Mouse (Mus musculus) left cerebral cortex, adult 2 months (tissue): ENCODE measurements around the gene Ank3. TPM values are rescaled to one million over a fixed set of nuclear protein-coding genes. Genes with fewer than 3 reads are reported as not detected.
A peak's percentile ranks its signal among the peaks of the same experiment; 100 is the strongest.

Experiments
- DNase-seq, 2 experiments: peaks; one replicate each; pipeline ENCODE4 v3.0.0; 2021 to 2022; ENCODE audit warnings: low spot score in 2 of 2, mixed read lengths in 1 of 2; ENCODE audit errors: extremely low spot score in 1 of 2
- H3K27ac ChIP-seq: fragments of 200-600 bp; 2 replicates; pipeline ENCODE4 v1.8.1; 2022
- H3K4me3 ChIP-seq: fragments of 200-600 bp; 2 replicates; pipeline ENCODE4 v1.8.1; 2022
- CTCF ChIP-seq: fragments of 200-600 bp; IDR thresholded peaks from 2 replicates; pipeline ENCODE4 v1.8.1; 2022; ENCODE audit warnings: antibody characterized with exemption, mild to moderate bottlenecking, moderate library complexity
- intact Hi-C: fragments of 180-260 bp; cut with DNase I; formaldehyde crosslinking; loops from one replicate; pipeline ENCODE4 v1.15.1; 2025
- total RNA-seq, 2 experiments: library from RNA; stranded (reverse); gene quantifications; 2 replicates each; pipeline ENCODE4 v1.2.3; 2021

Ank3 gene
- total RNA-seq, 2 experiments from 2014 or later = 520 to 555 TPM

GRCm38 (mm10) chr10:69616953-69617352, 218.4 kb downstream of the Ank3 start:
- Histone ChIP-seq H3K27ac (no peak overlapping the region), H3K4me3 (no peak overlapping the region)
- DNase-seq = peak in 1 of 2 experiments; percentile 6
- TF ChIP-seq CTCF = no peak
- intact Hi-C loops = no loop called here

- H3K4me3 ChIP-seq = no peak overlapping the region
- peak in 1 of 2 experiments; percentile 4 for DNase-seq
- H3K27ac ChIP-seq = no peak overlapping the region
- no peak for TF ChIP-seq CTCF
- intact Hi-C loops = no loop called here
Observed at GRCm38 (mm10) chr10:69617537-69618112, 219.1 kb downstream of the Ank3 start.

DNA sequence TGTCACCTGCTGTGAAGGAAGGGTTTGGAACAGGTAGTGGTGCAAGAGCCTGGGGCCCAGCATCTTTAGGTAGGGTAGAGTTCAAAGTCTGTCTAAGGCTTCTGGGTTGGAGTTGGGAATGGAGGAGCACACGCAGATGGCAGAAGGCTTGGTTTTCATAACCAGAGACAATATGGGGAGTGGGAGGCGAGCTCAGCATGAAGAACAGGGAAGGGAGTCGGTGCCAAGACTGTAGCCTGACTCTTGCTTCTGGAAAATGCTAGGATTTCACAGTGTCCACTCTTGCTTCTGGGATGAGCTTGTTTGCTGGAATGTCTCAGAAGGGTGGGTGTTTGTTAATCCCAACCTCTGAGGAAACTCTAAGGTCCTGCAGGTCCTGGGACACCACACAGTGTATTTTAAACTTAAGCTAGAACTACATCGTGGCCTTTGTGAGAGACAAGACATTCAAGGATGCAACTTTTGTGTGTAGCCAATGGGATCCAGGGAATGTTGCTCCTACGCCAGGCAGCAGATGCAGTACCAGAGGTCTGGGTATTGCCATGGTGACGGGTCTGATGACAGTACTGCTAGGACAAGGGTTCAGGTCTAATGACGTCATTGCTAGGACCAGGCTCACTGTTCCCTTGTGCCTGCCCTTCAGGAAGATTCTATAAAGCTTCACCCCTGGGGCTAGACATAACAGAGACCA, 222.3 kb downstream of the Ank3 start:
- intact Hi-C loops = no loop called here
- Histone ChIP-seq H3K27ac (0 out of 2 replicates have a peak overlapping the region, but pooled peaks have one; percentile 6), H3K4me3 (no peak overlapping the region)
- no peak for TF ChIP-seq CTCF
- no peak for DNase-seq

- no peak for DNase-seq
- intact Hi-C loops = no loop called here
Observed at GRCm38 (mm10) chr10:69627767-69628166, 229.2 kb downstream of the Ank3 start.

GRCm38 (mm10) chr10:69628743-69629142, 230.2 kb downstream of the Ank3 start:
- TF ChIP-seq CTCF = no peak
- peak overlapping the region; percentile 15; the same call in 1 of the 2 replicates for H3K27ac ChIP-seq
- DNase-seq = no peak
- intact Hi-C loops = no loop called here
- no peak overlapping the region for H3K4me3 ChIP-seq

More at GRCm38 (mm10) chr10:69627767-69628166, 229.2 kb downstream of the Ank3 start:
- Histone ChIP-seq H3K27ac (no peak overlapping the region), H3K4me3 (no peak overlapping the region)
- no peak for TF ChIP-seq CTCF

DNA sequence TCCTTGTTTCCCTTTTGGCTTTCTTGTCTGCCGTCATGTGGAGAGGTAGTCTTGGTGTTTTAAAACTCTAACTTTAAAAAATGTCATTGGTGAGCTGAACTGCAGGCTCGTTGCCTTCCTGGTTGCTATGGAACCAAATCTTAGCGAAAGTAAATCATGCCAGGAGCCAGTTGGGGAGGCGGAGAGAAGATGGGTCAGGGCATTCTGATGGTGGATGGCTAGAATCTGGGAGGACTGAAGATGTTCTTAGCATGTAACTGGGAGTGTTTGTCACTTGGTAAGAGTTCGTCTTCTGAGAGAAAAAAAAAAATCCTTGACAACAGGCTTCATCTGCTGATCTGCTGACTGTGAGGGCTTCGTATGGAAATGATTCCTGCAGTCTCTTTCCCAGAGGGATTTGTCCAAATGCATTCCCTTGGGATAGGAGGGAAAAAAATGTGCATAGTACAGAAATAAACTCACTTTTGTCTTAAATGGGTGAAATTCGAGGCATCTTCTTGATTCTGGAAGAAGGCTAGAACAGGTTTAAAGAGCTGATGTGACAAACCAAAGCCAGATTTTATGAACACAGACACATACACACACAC, 232.3 kb downstream of the Ank3 start:
- Histone ChIP-seq H3K27ac (peak overlapping the region; percentile 66), H3K4me3 (no peak overlapping the region)
- DNase-seq = no peak
- no peak for TF ChIP-seq CTCF
- intact Hi-C loops = loop anchor here (5.0 kb wide), 1 partner anchor 99 kb away; no protein-coding TSS in a partner anchor

GRCm38 (mm10) chr10:69632885-69633284, 234.3 kb downstream of the Ank3 start:
- no peak overlapping the region for H3K4me3 ChIP-seq
- H3K27ac ChIP-seq = no peak overlapping the region; the same call in 1 of the 2 replicates
- TF ChIP-seq CTCF = no peak
- no peak for DNase-seq
- intact Hi-C loops = loop anchor here (5.0 kb wide), 1 partner anchor 101 kb away; no protein-coding TSS in a partner anchor

GRCm38 (mm10) chr10:69634891-69635290, 236.3 kb downstream of the Ank3 start:
- peak overlapping the region; percentile 55 for H3K27ac ChIP-seq
- no peak for TF ChIP-seq CTCF
- DNase-seq = no peak
- no peak overlapping the region for H3K4me3 ChIP-seq
- intact Hi-C loops = loop anchor here (5.0 kb wide), 2 partner anchors 58 to 103 kb away; no protein-coding TSS in a partner anchor

GRCm38 (mm10) chr10:69635910-69636656, 237.5 kb downstream of the Ank3 start:
- no peak for TF ChIP-seq CTCF
- intact Hi-C loops = loop anchor here (5.0 kb wide), 1 partner anchor 59 kb away; no protein-coding TSS in a partner anchor
- H3K4me3 ChIP-seq = no peak overlapping the region
- no peak overlapping the region for H3K27ac ChIP-seq
- DNase-seq = peak in 1 of 2 experiments; percentile 10

- H3K4me3 ChIP-seq = no peak overlapping the region
- H3K27ac ChIP-seq = no peak overlapping the region
- DNase-seq = peak in 1 of 2 experiments; percentile 8
- intact Hi-C loops = loop anchor here (5.0 kb wide), 1 partner anchor 62 kb away; no protein-coding TSS in a partner anchor
- peak; percentile 39 for TF ChIP-seq CTCF
Observed at GRCm38 (mm10) chr10:69639138-69639537, 240.6 kb downstream of the Ank3 start.

DNA sequence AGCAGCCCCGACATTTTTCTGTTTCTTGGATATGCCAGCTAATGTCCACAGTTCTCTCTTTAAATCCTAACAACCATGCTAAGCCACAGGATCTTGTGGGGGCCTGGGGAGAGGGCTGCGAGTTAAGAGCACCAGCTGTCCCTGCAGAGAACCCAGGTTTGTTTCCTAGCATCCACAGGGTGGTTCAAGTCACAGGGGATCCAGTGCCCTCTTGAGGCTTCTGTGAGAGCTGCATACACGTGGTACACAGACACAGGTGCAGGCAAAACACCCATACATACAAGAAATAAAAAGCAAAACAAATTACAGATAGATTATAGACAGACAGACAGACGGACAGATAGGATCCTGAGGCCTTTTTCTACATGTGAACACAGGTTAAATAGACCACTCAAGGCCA, 242.0 kb downstream of the Ank3 start:
- intact Hi-C loops = no loop called here

DNA sequence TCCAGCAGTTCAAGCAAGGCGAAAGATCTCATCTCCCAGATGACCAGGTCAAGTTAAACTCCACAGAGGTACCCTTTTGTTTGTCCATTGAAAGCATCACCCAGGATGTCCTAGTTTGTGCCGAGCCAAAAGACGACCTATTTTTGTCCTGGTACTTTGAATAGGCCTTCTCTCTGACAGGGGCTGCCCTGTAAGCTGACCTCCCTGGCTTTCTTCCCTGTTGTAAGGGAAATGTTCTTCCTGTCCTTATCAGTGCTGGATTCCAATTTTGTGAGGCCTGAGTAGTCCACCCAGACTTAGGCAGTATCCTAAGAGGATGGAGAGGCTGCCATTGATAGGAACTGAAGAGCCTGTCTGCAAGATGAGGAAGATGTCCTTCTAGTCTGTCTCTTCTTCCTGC, 244.9 kb downstream of the Ank3 start:
- Histone ChIP-seq H3K27ac (peak overlapping the region; percentile 78), H3K4me3 (no peak overlapping the region)
- peak in 1 of 2 experiments; percentile 9 for DNase-seq
- intact Hi-C loops = no loop called here
- TF ChIP-seq CTCF = no peak

More for the DNA sequence above, 242.0 kb downstream of the Ank3 start:
- peak; percentile 13 for TF ChIP-seq CTCF
- no peak overlapping the region for H3K4me3 ChIP-seq
- DNase-seq = peak in 1 of 2 experiments; percentile 7
- H3K27ac ChIP-seq = no peak overlapping the region
